Mouse (Mus musculus): Measurements from ENCODE around the gene Lrrc8b. TPM values are rescaled to one million over a fixed set of nuclear protein-coding genes. Genes with fewer than 3 reads are reported as not detected.

Lrrc8b gene
- polyA plus RNA-seq, 1 experiment = 26.7 TPM

- TF ChIP-seq CTCF (IDR thresholded peaks at IDR 0.05; ENCODE audit: insufficient read depth, low read length) = no peak
- TF ChIP-seq POLR2A (IDR thresholded peaks at IDR 0.05; ENCODE audit: borderline replicate concordance, extremely low read depth, low read depth, low read length) = no peak
- DNase-seq = no peak
- Histone ChIP-seq H3K4me3 (replicated peaks; ENCODE audit: extremely low read depth, low read depth, low read length) (no peak overlapping the region), H3K4me1 (ENCODE audit: control insufficient read depth, insufficient read depth, low read length) (no peaks in the 10 kb centered on the region)
- 37% methylated on average over 1 of the region's 1 CpGs for WGBS
Observed at GRCm38 (mm10) chr5:105499396-105499795, 83.8 kb downstream of the Lrrc8b start.

GRCm38 (mm10) chr5:105500132-105501121 lies 84.9 kb downstream of the Lrrc8b start:
- WGBS = 64% methylated on average over 12 of the region's 12 CpGs
- Histone ChIP-seq H3K4me1 (ENCODE audit: control insufficient read depth, insufficient read depth, low read length) (no peaks in the 10 kb centered on the region), H3K4me3 (replicated peaks; ENCODE audit: extremely low read depth, low read depth, low read length) (no peak overlapping the region)
- no peak for TF ChIP-seq POLR2A (IDR thresholded peaks at IDR 0.05; ENCODE audit: borderline replicate concordance, extremely low read depth, low read depth, low read length)
- TF ChIP-seq CTCF (IDR thresholded peaks at IDR 0.05; ENCODE audit: insufficient read depth, low read length) = 0 out of 2 replicates have a peak, but pooled peaks have one; percentile 19
- DNase-seq = no peak

GRCm38 (mm10) chr5:105501136-105501535 lies 85.6 kb downstream of the Lrrc8b start:
- Histone ChIP-seq H3K4me3 (replicated peaks; ENCODE audit: extremely low read depth, low read depth, low read length) (no peak overlapping the region), H3K4me1 (ENCODE audit: control insufficient read depth, insufficient read depth, low read length) (no peaks in the 10 kb centered on the region)
- no peak for TF ChIP-seq CTCF (IDR thresholded peaks at IDR 0.05; ENCODE audit: insufficient read depth, low read length)
- no peak for TF ChIP-seq POLR2A (IDR thresholded peaks at IDR 0.05; ENCODE audit: borderline replicate concordance, extremely low read depth, low read depth, low read length)
- no peak for DNase-seq
- WGBS = 87% methylated on average over 3 of the region's 3 CpGs

- Histone ChIP-seq H3K4me3 (replicated peaks; ENCODE audit: extremely low read depth, low read depth, low read length) (no peak overlapping the region), H3K4me1 (ENCODE audit: control insufficient read depth, insufficient read depth, low read length) (no peaks in the 10 kb centered on the region)
- no peak for TF ChIP-seq POLR2A (IDR thresholded peaks at IDR 0.05; ENCODE audit: borderline replicate concordance, extremely low read depth, low read depth, low read length)
- no peak for TF ChIP-seq CTCF (IDR thresholded peaks at IDR 0.05; ENCODE audit: insufficient read depth, low read length)
- DNase-seq = no peak
- WGBS = 91% methylated on average over 6 of the region's 6 CpGs
Observed at GRCm38 (mm10) chr5:105508813-105509212, 93.2 kb downstream of the Lrrc8b start.

GRCm38 (mm10) chr5:105512297-105512696 lies 96.7 kb downstream of the Lrrc8b start:
- Histone ChIP-seq H3K4me1 (ENCODE audit: control insufficient read depth, insufficient read depth, low read length) (no peaks in the 10 kb centered on the region), H3K4me3 (replicated peaks; ENCODE audit: extremely low read depth, low read depth, low read length) (no peak overlapping the region)
- WGBS = 38% methylated on average over 4 of the region's 4 CpGs
- TF ChIP-seq CTCF (IDR thresholded peaks at IDR 0.05; ENCODE audit: insufficient read depth, low read length) = no peak
- TF ChIP-seq POLR2A (IDR thresholded peaks at IDR 0.05; ENCODE audit: borderline replicate concordance, extremely low read depth, low read depth, low read length) = no peak
- no peak for DNase-seq

- 60% methylated on average over 6 of the region's 6 CpGs for WGBS
- no peak for TF ChIP-seq CTCF (IDR thresholded peaks at IDR 0.05; ENCODE audit: insufficient read depth, low read length)
- no peak for TF ChIP-seq POLR2A (IDR thresholded peaks at IDR 0.05; ENCODE audit: borderline replicate concordance, extremely low read depth, low read depth, low read length)
- DNase-seq = no peak
Observed at GRCm38 (mm10) chr5:105515532-105515931, 100.0 kb downstream of the Lrrc8b start.

GRCm38 (mm10) chr5:105516290-105516689 lies 100.7 kb downstream of the Lrrc8b start:
- WGBS = 53% methylated on average over 3 of the region's 3 CpGs

More at GRCm38 (mm10) chr5:105515532-105515931, 100.0 kb downstream of the Lrrc8b start:
- Histone ChIP-seq H3K4me3 (replicated peaks; ENCODE audit: extremely low read depth, low read depth, low read length) (no peak overlapping the region), H3K4me1 (ENCODE audit: control insufficient read depth, insufficient read depth, low read length) (no peaks in the 10 kb centered on the region; the same call in 1 of the 2 replicates)

GRCm38 (mm10) chr5:105517992-105518625 lies 102.5 kb downstream of the Lrrc8b start:
- no peak for TF ChIP-seq POLR2A (IDR thresholded peaks at IDR 0.05; ENCODE audit: borderline replicate concordance, extremely low read depth, low read depth, low read length)
- no peak for TF ChIP-seq CTCF (IDR thresholded peaks at IDR 0.05; ENCODE audit: insufficient read depth, low read length)
- Histone ChIP-seq H3K4me1 (ENCODE audit: control insufficient read depth, insufficient read depth, low read length) (peaks cover 4% of the 10 kb centered on the region), H3K4me3 (replicated peaks; ENCODE audit: extremely low read depth, low read depth, low read length) (no peak overlapping the region)
- no peak for DNase-seq
- WGBS = 12% methylated on average over 7 of the region's 7 CpGs

More at GRCm38 (mm10) chr5:105516290-105516689, 100.7 kb downstream of the Lrrc8b start:
- no peak for DNase-seq
- no peak overlapping the region for H3K4me3 ChIP-seq (replicated peaks; ENCODE audit: extremely low read depth, low read depth, low read length)
- H3K4me1 ChIP-seq (ENCODE audit: control insufficient read depth, insufficient read depth, low read length) = peaks cover 2% of the 10 kb centered on the region; the same call in 1 of the 2 replicates
- TF ChIP-seq CTCF (IDR thresholded peaks at IDR 0.05; ENCODE audit: insufficient read depth, low read length) = no peak
- TF ChIP-seq POLR2A (IDR thresholded peaks at IDR 0.05; ENCODE audit: borderline replicate concordance, extremely low read depth, low read depth, low read length) = no peak

GRCm38 (mm10) chr5:105518626-105519095 lies 103.1 kb downstream of the Lrrc8b start:
- DNase-seq = no peak
- Histone ChIP-seq H3K4me1 (ENCODE audit: control insufficient read depth, insufficient read depth, low read length) (peaks cover 7% of the 10 kb centered on the region), H3K4me3 (replicated peaks; ENCODE audit: extremely low read depth, low read depth, low read length) (peak overlapping the region; percentile 96)
- no peak for TF ChIP-seq CTCF (IDR thresholded peaks at IDR 0.05; ENCODE audit: insufficient read depth, low read length)
- TF ChIP-seq POLR2A (IDR thresholded peaks at IDR 0.05; ENCODE audit: borderline replicate concordance, extremely low read depth, low read depth, low read length) = no peak
- WGBS = 0% methylated on average over 16 of the region's 16 CpGs

Data from lung, adult 2 months (tissue).